Mouse (Mus musculus): ENCODE data around the gene Synrg. TPM values are rescaled to one million over a fixed set of nuclear protein-coding genes. Genes with fewer than 3 reads are reported as not detected.

The Synrg gene
- total and polyA plus RNA-seq, 2 experiments: 6.5 to 9.1 TPM

DNA sequence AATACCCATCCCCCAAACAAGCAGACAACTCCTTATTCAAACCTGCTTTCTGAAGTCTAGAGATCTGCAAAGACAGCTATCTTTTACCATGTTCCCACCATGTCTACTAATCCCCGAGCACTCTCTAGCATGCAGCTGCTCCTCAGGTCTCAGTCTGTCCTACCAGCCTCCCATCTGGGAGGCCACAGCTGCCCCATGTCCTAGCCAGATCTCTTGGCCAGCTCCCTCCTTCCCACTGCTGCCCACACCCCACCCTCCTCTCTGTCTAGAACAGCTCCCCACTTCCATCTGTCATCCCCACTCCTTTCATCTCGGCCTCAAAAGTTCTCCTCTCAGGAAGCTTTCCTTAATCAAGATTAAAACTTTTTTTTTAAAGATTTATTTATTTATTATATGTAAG, 112.8 kb downstream of the Synrg start:
- no peak overlapping the region for H3K9ac ChIP-seq (ENCODE audit: low read depth, low read length)
- H3K27me3 ChIP-seq (ENCODE audit: control insufficient read depth, insufficient read depth, low read length): no peaks in the 10 kb centered on the region
- no peak for TF ChIP-seq CTCF (IDR thresholded peaks at IDR 0.05; ENCODE audit: low read depth, low read length)
- no peak for TF ChIP-seq POLR2A (IDR thresholded peaks at IDR 0.05; ENCODE audit: extremely low read depth, insufficient read depth, low read length)
- no peaks in the 10 kb centered on the region for H3K4me1 ChIP-seq (ENCODE audit: control insufficient read depth, insufficient read depth, low read length)
- no peaks in the 10 kb centered on the region for H3K79me2 ChIP-seq (ENCODE audit: control insufficient read depth, insufficient read depth, low read length)
- H3K36me3 ChIP-seq (ENCODE audit: control insufficient read depth, insufficient read depth, low read length): peaks cover 8% of the 10 kb centered on the region; the same call in 1 of the 2 replicates
- WGBS: 86% methylated on average over 2 of the region's 2 CpGs
- no peak overlapping the region for H3K4me3 ChIP-seq (ENCODE audit: insufficient read depth, low read depth, low read length)
- no peak for DNase-seq (ENCODE audit: extremely low read depth, low read depth, low spot score)
- no peak overlapping the region for H3K27ac ChIP-seq (replicated peaks; ENCODE audit: insufficient read depth, low read depth, low read length)

GRCm38 (mm10) chr11:84078601-84079000, 114.4 kb downstream of the Synrg start:
- H3K36me3 ChIP-seq (ENCODE audit: control insufficient read depth, insufficient read depth, low read length): peaks cover 8% of the 10 kb centered on the region; the same call in 1 of the 2 replicates
- DNase-seq (ENCODE audit: extremely low read depth, low read depth, low spot score): no peak
- H3K9ac ChIP-seq (ENCODE audit: low read depth, low read length): no peak overlapping the region
- no peak overlapping the region for H3K4me3 ChIP-seq (ENCODE audit: insufficient read depth, low read depth, low read length)
- no peaks in the 10 kb centered on the region for H3K4me1 ChIP-seq (ENCODE audit: control insufficient read depth, insufficient read depth, low read length)
- 90% methylated on average over 9 of the region's 9 CpGs for WGBS
- no peak for TF ChIP-seq CTCF (IDR thresholded peaks at IDR 0.05; ENCODE audit: low read depth, low read length)
- TF ChIP-seq POLR2A (IDR thresholded peaks at IDR 0.05; ENCODE audit: extremely low read depth, insufficient read depth, low read length): no peak
- H3K27ac ChIP-seq (replicated peaks; ENCODE audit: insufficient read depth, low read depth, low read length): no peak overlapping the region
- no peaks in the 10 kb centered on the region for H3K79me2 ChIP-seq (ENCODE audit: control insufficient read depth, insufficient read depth, low read length)
- H3K27me3 ChIP-seq (ENCODE audit: control insufficient read depth, insufficient read depth, low read length): no peaks in the 10 kb centered on the region

- H3K79me2 ChIP-seq (ENCODE audit: control insufficient read depth, insufficient read depth, low read length): no peaks in the 10 kb centered on the region
- H3K36me3 ChIP-seq (ENCODE audit: control insufficient read depth, insufficient read depth, low read length): peaks cover 10% of the 10 kb centered on the region
- H3K4me1 ChIP-seq (ENCODE audit: control insufficient read depth, insufficient read depth, low read length): no peaks in the 10 kb centered on the region
- H3K27ac ChIP-seq (replicated peaks; ENCODE audit: insufficient read depth, low read depth, low read length): no peak overlapping the region
- no peak for DNase-seq (ENCODE audit: extremely low read depth, low read depth, low spot score)
- no peak overlapping the region for H3K4me3 ChIP-seq (ENCODE audit: insufficient read depth, low read depth, low read length)
- WGBS: 93% methylated on average over 11 of the region's 11 CpGs
- TF ChIP-seq CTCF (IDR thresholded peaks at IDR 0.05; ENCODE audit: low read depth, low read length): no peak
- TF ChIP-seq POLR2A (IDR thresholded peaks at IDR 0.05; ENCODE audit: extremely low read depth, insufficient read depth, low read length): no peak
- H3K9ac ChIP-seq (ENCODE audit: low read depth, low read length): no peak overlapping the region
- H3K27me3 ChIP-seq (ENCODE audit: control insufficient read depth, insufficient read depth, low read length): no peaks in the 10 kb centered on the region
Observed at GRCm38 (mm10) chr11:84079361-84079760, 115.1 kb downstream of the Synrg start.

DNA sequence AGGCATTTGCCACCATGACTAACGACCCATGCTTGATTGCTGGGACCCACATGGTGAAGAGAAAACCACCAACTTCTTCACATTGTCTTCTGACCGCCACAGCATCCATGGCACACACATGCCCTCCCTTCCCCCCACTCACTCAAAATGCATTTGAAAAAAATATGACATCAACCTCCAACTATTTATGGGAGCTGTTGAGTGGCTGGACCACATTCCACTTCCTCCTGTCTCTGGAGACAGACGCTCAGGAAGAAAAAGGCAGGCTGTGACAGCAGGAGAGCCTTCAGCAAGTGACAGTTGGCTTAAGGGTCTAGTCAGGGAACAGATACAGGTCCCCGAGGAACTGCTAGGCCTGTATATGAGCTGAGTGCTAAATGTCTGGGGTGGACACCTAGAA, 115.7 kb downstream of the Synrg start:
- TF ChIP-seq POLR2A (IDR thresholded peaks at IDR 0.05; ENCODE audit: extremely low read depth, insufficient read depth, low read length) (no peak), CTCF (IDR thresholded peaks at IDR 0.05; ENCODE audit: low read depth, low read length) (no peak)
- WGBS: 87% methylated on average over 4 of the region's 4 CpGs
- no peak overlapping the region for H3K27ac ChIP-seq (replicated peaks; ENCODE audit: insufficient read depth, low read depth, low read length)
- H3K79me2 ChIP-seq (ENCODE audit: control insufficient read depth, insufficient read depth, low read length): no peaks in the 10 kb centered on the region
- no peak overlapping the region for H3K9ac ChIP-seq (ENCODE audit: low read depth, low read length)
- peaks cover 10% of the 10 kb centered on the region for H3K36me3 ChIP-seq (ENCODE audit: control insufficient read depth, insufficient read depth, low read length)
- no peaks in the 10 kb centered on the region for H3K4me1 ChIP-seq (ENCODE audit: control insufficient read depth, insufficient read depth, low read length)
- no peaks in the 10 kb centered on the region for H3K27me3 ChIP-seq (ENCODE audit: control insufficient read depth, insufficient read depth, low read length)
- DNase-seq (ENCODE audit: extremely low read depth, low read depth, low spot score): no peak
- H3K4me3 ChIP-seq (ENCODE audit: insufficient read depth, low read depth, low read length): no peak overlapping the region

GRCm38 (mm10) chr11:84080327-84080726, 116.1 kb downstream of the Synrg start:
- peaks cover 10% of the 10 kb centered on the region for H3K36me3 ChIP-seq (ENCODE audit: control insufficient read depth, insufficient read depth, low read length)
- no peak overlapping the region for H3K4me3 ChIP-seq (ENCODE audit: insufficient read depth, low read depth, low read length)
- no peak for DNase-seq (ENCODE audit: extremely low read depth, low read depth, low spot score)
- TF ChIP-seq CTCF (IDR thresholded peaks at IDR 0.05; ENCODE audit: low read depth, low read length): no peak
- no peak for TF ChIP-seq POLR2A (IDR thresholded peaks at IDR 0.05; ENCODE audit: extremely low read depth, insufficient read depth, low read length)
- no peaks in the 10 kb centered on the region for H3K4me1 ChIP-seq (ENCODE audit: control insufficient read depth, insufficient read depth, low read length)
- no peak overlapping the region for H3K9ac ChIP-seq (ENCODE audit: low read depth, low read length)
- H3K79me2 ChIP-seq (ENCODE audit: control insufficient read depth, insufficient read depth, low read length): no peaks in the 10 kb centered on the region
- no peak overlapping the region for H3K27ac ChIP-seq (replicated peaks; ENCODE audit: insufficient read depth, low read depth, low read length)
- no peaks in the 10 kb centered on the region for H3K27me3 ChIP-seq (ENCODE audit: control insufficient read depth, insufficient read depth, low read length)
- 90% methylated on average over 3 of the region's 3 CpGs for WGBS

- Histone ChIP-seq H3K79me2 (ENCODE audit: control insufficient read depth, insufficient read depth, low read length) (no peaks in the 10 kb centered on the region), H3K9ac (ENCODE audit: low read depth, low read length) (no peak overlapping the region), H3K27ac (replicated peaks; ENCODE audit: insufficient read depth, low read depth, low read length) (no peak overlapping the region), H3K4me1 (ENCODE audit: control insufficient read depth, insufficient read depth, low read length) (no peaks in the 10 kb centered on the region), H3K36me3 (ENCODE audit: control insufficient read depth, insufficient read depth, low read length) (peaks cover 11% of the 10 kb centered on the region), H3K4me3 (ENCODE audit: insufficient read depth, low read depth, low read length) (no peak overlapping the region), H3K27me3 (ENCODE audit: control insufficient read depth, insufficient read depth, low read length) (no peaks in the 10 kb centered on the region)
- no peak for DNase-seq (ENCODE audit: extremely low read depth, low read depth, low spot score)
- WGBS: 95% methylated on average over 5 of the region's 5 CpGs
- no peak for TF ChIP-seq POLR2A (IDR thresholded peaks at IDR 0.05; ENCODE audit: extremely low read depth, insufficient read depth, low read length)
- no peak for TF ChIP-seq CTCF (IDR thresholded peaks at IDR 0.05; ENCODE audit: low read depth, low read length)
Observed at GRCm38 (mm10) chr11:84081901-84082300, 117.7 kb downstream of the Synrg start.

Data from liver, adult 2 months (tissue).